Mouse (Mus musculus) olfactory bulb, adult 2 months (tissue): ENCODE measurements around the gene Il10rb. TPM values are rescaled to one million over a fixed set of nuclear protein-coding genes. Genes with fewer than 3 reads are reported as not detected.

Source experiments
- H3K27ac ChIP-seq: fragments of 200-500 bp; 2 replicates; pipeline ENCODE4 v1.5.1; 2012; ENCODE audit warnings: low read depth, low read length; ENCODE audit not compliant: insufficient read depth
- H3K4me1 ChIP-seq: fragments of 200-500 bp; 2 replicates; pipeline ENCODE4 v1.6.1; 2012; ENCODE audit warnings: low read length; ENCODE audit not compliant: control insufficient read depth, insufficient read depth
- H3K4me3 ChIP-seq: fragments of 200-500 bp; 2 replicates; pipeline ENCODE4 v1.5.1; 2012; ENCODE audit warnings: mild to moderate bottlenecking, low read depth, low read length, moderate library complexity; ENCODE audit not compliant: insufficient read depth
- CTCF ChIP-seq: fragments of 200-500 bp; IDR thresholded peaks from 2 replicates; pipeline ENCODE4 v1.5.1; 2012; ENCODE audit warnings: low read depth, mild to moderate bottlenecking, low read length, moderate library complexity; ENCODE audit not compliant: insufficient read depth
- POLR2A ChIP-seq: fragments of 200-500 bp; IDR thresholded peaks from 2 replicates; pipeline ENCODE4 v1.6.1; 2012; ENCODE audit warnings: mild to moderate bottlenecking, low read depth, low read length, moderate library complexity; ENCODE audit not compliant: insufficient read depth
- whole genome bisulfite sequencing: fragments of 180-500 bp; shearing (Covaris S2); methylation state at CpG from one replicate; pipeline ENCODE4 v1.1.7; 2018; 5-methylcytosine and 5-hydroxymethylcytosine counted together
- polyA plus RNA-seq: library from polyadenylated mRNA; stranded (reverse); fragments of >200 nt; gene quantifications from 2 replicates; pipeline ENCODE4 v1.2.4, GENCODE M21; 2012; ENCODE audit warnings: low replicate concordance; ENCODE audit not compliant: missing spikeins, insufficient read depth, insufficient read length

Il10rb gene
- polyA plus RNA-seq, 1 experiment: not detected

DNA sequence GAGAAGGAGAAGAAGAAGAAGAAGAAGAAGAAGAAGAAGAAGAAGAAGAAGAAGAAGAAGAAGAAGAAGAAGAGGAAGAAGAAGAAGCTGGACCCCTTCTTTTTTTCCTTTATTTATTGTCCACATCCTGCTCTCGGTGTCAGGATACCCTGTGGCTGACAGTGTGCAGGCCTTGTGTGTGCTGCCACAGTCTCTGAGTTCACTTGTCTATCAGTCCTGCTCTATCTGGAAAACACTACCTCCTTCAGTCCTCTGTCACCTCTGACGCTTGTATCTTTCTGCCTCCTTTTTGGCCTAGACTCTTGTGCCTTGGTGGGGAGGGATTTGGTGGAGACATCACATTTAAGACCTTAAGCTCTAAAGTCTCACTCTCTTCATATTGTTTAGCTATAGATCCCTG is 57.4 kb downstream of the Il10rb start:
- Histone ChIP-seq H3K4me3 (no peak overlapping the region), H3K4me1 (peaks cover 10% of the 10 kb centered on the region; the same call in 1 of the 2 replicates), H3K27ac (no peak overlapping the region)
- TF ChIP-seq POLR2A (no peak), CTCF (no peak)
- WGBS: 93% methylated on average over 2 of the region's 2 CpGs

DNA sequence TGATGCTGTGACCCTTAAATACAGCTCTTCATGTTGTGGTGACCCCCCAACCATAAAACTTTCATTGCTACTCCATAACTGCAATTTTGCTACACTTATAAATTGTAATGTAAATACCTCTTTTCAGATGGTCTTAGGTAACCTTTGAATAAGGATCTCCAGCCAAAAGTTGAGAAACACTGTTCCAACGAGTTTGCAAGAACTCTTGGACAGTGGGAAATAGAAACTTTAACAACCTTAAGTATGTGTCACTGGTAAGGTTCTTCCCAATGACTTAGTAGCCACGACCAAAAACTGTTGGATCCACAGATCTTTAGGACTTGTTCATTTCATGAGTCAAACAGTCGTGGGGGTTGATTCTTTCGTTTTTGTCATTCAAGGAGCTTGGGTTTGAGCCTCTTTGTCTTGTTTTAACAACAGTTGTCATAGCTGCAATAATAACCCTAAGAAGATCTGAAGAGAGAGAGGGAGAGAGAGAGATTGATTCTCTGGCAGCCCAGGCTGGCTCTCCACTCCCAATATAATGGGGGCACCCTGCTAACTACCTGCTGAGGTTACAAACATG is 58.0 kb downstream of the Il10rb start:
- H3K27ac ChIP-seq: 0 out of 2 replicates have a peak overlapping the region, but pooled peaks have one; percentile 43
- H3K4me1 ChIP-seq: peaks cover 10% of the 10 kb centered on the region; the same call in 1 of the 2 replicates
- TF ChIP-seq CTCF: no peak
- no peak for TF ChIP-seq POLR2A
- 76% methylated on average over 4 of the region's 4 CpGs for WGBS
- no peak overlapping the region for H3K4me3 ChIP-seq

DNA sequence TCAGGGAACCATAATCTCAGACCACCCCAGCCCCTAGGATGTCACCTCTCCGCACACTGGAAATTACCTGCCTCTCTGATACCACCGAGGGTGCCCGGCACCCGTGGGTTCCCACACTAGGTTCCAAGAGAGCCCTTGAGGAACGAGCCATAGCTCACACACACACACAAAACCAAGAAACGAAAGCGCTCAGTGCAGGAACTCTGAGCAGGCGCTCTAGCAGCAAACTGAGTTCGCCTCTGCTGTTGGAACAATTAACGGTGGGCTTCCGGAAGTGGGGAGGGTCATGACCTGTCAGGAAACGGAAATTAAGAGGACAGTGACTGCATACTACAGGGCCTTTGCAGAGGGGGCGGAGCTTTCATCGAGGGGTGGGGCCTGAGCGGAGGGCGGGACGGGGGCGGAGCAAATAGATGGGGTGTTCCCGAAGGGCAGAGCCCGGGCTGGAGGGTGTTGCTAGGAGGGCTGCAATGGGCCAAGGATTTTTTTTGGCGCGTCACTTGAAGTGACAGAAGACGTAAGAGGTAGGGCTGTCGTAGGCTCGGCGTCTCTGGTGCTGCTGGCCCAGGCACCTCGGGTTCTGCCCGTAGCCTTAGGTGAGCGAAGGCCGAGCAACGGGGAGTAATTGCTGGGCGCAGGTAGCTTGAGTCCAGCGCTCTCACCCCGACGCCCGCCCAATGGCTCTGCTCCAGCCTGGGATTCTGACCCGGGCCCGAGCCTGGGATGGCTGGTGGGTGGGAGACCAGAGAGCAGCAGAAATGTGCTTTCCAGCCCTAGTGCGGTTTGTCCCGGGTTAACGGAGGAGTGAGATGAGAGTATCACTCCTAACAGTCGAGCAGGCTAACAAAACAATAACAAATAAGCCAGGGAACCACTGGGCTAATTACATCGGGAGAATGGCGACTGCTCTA is 58.9 kb downstream of the Il10rb start:
- H3K4me3 ChIP-seq: peak overlapping the region; percentile 63
- peaks cover 10% of the 10 kb centered on the region; the same call in 1 of the 2 replicates for H3K4me1 ChIP-seq
- WGBS: under 1% methylated on average over 44 of the region's 44 CpGs
- H3K27ac ChIP-seq: peak overlapping the region; percentile 43
- TF ChIP-seq CTCF: no peak
- peak; percentile 51 for TF ChIP-seq POLR2A

DNA sequence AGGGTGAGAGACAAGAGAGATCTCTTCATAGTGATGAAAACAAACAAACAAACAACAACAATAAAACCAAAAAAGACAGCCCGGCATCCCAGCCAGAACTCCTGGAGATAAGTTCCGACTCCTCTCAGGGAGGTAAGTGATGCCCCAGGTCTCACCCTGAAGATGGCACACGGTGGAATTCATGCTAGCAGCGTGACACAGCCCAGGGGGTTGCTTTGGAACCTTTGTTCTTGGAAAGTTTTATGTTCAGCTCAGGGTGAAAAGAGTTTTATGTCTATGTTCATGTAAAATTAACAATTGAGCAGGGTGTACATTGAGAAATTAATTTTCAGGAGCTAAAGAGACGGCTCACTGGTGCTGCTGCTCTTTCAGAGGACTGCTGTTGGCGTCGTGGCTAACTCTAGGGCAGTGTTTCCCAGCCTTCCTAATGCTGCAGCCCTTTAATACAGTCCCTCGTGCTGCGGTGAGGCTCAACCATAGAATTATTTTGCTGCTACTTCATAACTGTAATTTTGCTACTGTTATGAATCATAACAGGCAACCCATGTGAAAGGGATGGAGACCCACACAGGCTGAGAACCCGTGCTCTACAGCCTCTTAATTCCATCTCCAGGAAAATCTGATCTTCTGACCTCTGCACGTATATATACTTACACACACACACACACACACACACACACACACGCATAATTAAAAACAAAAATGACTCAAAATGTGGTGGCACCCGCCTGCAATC is 59.7 kb downstream of the Il10rb start:
- no peak for TF ChIP-seq POLR2A
- TF ChIP-seq CTCF: no peak
- WGBS: 40% methylated on average over 13 of the region's 13 CpGs
- H3K27ac ChIP-seq: no peak overlapping the region
- peaks cover 10% of the 10 kb centered on the region; the same call in 1 of the 2 replicates for H3K4me1 ChIP-seq
- peak overlapping the region; percentile 63; the same call in 1 of the 2 replicates for H3K4me3 ChIP-seq

DNA sequence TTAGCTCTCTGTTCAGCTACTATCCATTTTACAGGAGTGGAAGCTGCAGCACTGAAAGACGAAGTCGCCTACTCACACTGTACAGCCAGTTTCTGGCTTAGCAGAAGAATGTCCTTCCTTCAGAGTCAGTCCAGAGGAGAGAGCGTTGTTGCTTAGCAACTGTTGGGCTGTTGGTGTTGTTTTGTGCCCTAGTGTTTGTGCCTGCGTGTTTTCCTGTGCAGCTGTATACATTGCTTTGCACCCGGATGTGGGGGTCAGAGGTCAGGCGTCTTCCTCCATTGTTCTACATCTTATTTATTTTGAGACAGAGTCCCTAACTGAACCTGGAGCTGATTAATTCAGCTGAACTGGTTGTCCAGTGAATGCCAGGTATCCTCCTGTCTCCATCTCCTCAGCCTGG is 60.6 kb downstream of the Il10rb start:
- TF ChIP-seq POLR2A (no peak), CTCF (no peak)
- H3K27ac ChIP-seq: no peak overlapping the region
- no peak overlapping the region for H3K4me3 ChIP-seq
- 47% methylated on average over 6 of the region's 6 CpGs for WGBS
- peaks cover 10% of the 10 kb centered on the region; the same call in 1 of the 2 replicates for H3K4me1 ChIP-seq

DNA sequence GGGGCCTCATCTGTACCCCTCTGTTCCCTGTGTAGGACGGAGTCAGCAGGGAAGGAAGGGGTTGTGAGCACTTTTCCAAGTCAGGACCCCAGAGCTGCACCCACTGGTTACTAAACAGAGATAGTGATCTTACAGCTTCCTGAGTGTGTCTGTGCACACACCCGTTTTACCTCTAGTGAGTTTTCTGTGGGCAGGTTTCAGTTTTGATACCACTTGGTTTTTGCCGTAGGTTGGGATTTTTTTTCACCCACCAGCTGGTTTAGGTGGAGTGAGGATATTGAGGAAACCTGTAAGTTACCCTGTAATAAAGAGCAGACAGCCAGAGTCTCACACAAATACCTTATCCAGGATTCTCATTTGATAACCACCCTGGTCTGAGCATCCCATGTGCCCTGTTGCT is 64.5 kb downstream of the Il10rb start:
- Histone ChIP-seq H3K27ac (no peak overlapping the region), H3K4me1 (peaks cover 9% of the 10 kb centered on the region; the same call in 1 of the 2 replicates), H3K4me3 (no peak overlapping the region)
- WGBS: 84% methylated on average over 3 of the region's 3 CpGs
- no peak for TF ChIP-seq CTCF
- TF ChIP-seq POLR2A: no peak

DNA sequence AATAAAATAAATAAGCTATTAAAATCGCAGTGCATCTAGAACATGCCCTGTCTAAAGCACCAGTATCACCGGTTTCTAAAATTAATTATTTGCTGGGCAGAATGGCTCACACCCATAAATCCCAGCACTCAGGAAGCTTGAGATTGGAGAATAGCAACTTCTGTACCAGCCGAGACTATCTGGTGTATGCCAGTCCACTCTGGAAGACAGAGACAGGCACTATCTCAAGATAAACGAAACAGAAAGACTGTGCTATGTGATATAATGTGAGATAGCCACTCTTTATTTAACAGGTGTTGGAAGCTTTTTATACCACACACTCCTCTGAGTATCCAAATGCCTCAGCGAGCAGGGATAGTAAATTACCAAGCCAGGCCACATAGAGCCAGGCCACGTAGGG is 65.5 kb downstream of the Il10rb start:
- H3K27ac ChIP-seq: no peak overlapping the region
- no peak for TF ChIP-seq CTCF
- no peak for TF ChIP-seq POLR2A
- 92% methylated on average over 6 of the region's 6 CpGs for WGBS
- H3K4me1 ChIP-seq: 0 out of 2 replicates have a peak, but pooled peaks cover 2% of the 10 kb centered on the region
- H3K4me3 ChIP-seq: no peak overlapping the region

Other genes starting within 250 kb of the Il10rb start
- gene Olig2, start 180.7 kb upstream of the Il10rb start, polyA plus RNA-seq: not detected in 2 replicates
- gene Olig1, start 136.4 kb upstream of the Il10rb start, polyA plus RNA-seq: not detected in 2 replicates
- not detected in 2 replicates for gene Ifnar2, start 33.4 kb upstream of the Il10rb start, polyA plus RNA-seq
- gene Gm21970, start 14.4 kb upstream of the Il10rb start, polyA plus RNA-seq: not detected in 2 replicates
- not detected in 2 replicates for gene Ifnar1, start 79.1 kb downstream of the Il10rb start, polyA plus RNA-seq
- not detected in 2 replicates for gene Ifngr2, start 140.9 kb downstream of the Il10rb start, polyA plus RNA-seq
- gene Tmem50b, start 191.6 kb downstream of the Il10rb start, polyA plus RNA-seq: not detected in 2 replicates
- not detected in 2 replicates for gene Dnajc28, start 212.9 kb downstream of the Il10rb start, polyA plus RNA-seq
- not detected in 2 replicates for gene Gart, start 240.8 kb downstream of the Il10rb start, polyA plus RNA-seq
- gene Son, start 241.3 kb downstream of the Il10rb start, polyA plus RNA-seq: 159 and 242 TPM in 2 replicates